Mouse (Mus musculus): Measurements from ENCODE around the gene Gm4756. TPM values are rescaled to one million over a fixed set of nuclear protein-coding genes. Genes with fewer than 3 reads are reported as not detected.
"Not testable (repeated sequence)": the region's sequence is repeated elsewhere in the genome, so short reads cannot be mapped to it uniquely, and the experiment has no call there.

The Gm4756 gene
- not detected for total RNA-seq (2021)
- long read RNA-seq, experiment 1: 0 reads
- long read RNA-seq, experiment 2: 0 reads

DNA sequence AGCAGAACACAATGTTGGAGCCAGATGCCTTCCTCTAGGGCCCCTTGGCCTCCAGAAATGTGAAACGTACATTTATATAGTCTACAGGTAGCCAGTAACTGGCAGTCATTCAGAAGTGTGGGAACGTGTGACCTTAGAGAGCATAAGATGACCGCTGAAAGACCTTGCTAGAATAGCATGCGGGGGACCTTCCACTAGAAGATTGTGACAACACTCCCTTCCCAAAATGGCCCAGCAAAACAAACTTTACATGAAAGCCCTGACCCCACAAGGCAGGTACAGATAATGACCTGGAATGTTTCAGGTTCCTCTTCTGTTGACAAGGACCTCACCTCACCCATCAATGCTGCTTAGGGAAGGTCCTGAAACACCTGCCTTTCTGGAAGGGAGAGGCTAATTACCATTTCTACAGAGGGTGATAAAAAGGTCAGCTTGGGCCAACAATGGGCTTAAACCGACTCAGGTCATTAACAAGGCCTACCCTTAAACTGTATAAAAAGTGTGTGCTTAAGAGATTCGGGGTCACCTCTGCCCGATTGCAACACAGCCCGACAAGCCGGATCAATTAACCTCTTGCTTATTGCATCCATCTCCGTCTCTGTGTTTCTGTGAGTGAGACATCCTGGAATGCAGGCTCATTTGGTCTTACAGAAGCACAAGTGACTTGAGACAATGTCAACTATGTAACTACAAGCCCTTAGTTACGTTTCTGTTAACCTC is at the start of gene Gm4756:
Gene Gm4756 (minus strand): TSS at position 51 of the 720 bp plus-strand sequence.
- no peak for DNase-seq (ENCODE audit: low spot score in 2 of 2)

DNA sequence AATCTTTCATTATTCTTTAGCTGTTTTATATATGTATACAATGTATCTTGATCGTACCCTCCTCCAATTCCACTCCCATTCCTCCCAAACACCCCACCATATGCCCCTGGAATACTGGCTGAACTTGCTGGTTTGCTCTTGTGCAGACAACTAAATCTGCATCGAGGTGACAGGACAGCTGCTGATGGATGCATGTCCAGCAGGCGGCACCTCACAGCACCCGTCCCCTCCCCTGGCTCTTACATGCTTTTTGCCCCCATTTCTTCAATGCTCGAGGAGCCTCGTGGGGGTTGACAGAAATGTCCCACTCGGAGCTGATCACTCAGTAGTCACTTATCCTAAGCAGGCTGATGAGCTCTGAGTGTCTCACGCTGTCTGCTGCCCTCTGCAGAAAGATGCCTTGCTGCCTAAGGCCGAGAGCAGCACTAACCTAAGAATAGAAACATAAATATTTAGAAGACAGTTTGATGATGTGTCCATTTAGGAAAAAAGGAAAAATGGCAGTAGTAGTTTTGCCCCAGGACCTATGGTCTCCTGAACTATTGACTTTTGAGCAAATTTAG is 45.5 kb upstream of the Gm4756 start:
- peak in 1 of 2 experiments; percentile 16 for DNase-seq (ENCODE audit: low spot score in 2 of 2)

DNA sequence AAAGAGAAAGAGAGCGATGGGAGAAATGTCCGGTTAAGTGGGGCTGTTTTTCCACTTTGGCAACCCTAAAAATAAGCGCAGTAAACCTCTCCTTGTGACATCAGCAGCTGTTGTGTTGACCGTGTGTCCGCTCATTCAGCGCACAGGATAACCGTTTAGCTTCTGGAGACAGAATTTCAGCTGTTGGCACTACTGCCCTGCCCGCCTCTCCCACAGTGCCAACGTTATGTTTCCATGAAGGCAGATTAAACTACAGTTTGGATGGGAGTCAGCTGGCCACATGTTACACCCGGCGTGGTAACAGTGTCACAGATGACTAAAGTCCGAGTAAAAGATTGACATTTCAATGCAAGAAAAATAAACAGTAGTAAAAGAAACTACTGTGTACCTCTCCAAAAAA is 45.0 kb upstream of the Gm4756 start:
- DNase-seq (ENCODE audit: low spot score in 2 of 2): peak in 1 of 2 experiments; percentile 33

DNA sequence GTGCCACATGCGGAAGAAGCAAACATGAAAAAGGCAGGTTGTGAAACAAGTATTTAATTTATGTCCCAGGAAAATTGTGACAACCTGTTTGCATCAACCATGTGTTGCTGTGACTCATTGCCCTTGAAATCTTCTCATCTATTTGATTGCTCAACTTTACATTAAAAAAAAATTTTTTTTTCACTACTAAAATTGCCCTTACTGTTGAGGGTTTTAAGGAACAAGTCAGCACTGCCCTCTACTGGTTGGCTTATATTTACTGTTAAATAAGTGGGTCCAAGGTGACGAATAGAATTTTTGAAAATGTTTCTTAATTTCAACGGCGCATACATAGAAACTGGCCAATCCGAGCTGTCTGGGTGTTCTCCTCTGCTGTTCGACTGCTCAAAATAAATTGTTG is 44.4 kb upstream of the Gm4756 start:
- DNase-seq (ENCODE audit: low spot score in 2 of 2): peak in 1 of 2 experiments; percentile 19

DNA sequence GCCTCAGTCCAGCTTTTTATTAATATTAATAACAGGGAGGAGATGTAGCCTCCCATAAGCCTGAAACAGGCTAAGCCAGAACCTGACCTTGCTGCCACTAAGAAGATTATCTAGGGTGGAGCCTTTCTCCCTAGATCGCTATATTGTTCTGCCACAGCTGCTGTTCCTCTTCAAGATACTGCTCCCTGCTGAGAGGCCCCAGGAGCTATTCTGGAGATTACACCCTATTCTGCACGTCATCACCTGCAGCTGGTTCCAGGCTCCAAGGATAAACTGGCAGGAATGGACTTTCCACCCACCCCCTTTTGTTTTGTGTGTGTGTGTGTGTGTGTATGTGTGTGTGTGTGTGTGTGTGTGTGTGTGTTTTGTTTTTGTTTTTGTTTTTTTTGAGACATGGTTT is 38.8 kb upstream of the Gm4756 start:
- not testable (repeated sequence) for DNase-seq (ENCODE audit: low spot score in 2 of 2)

DNA sequence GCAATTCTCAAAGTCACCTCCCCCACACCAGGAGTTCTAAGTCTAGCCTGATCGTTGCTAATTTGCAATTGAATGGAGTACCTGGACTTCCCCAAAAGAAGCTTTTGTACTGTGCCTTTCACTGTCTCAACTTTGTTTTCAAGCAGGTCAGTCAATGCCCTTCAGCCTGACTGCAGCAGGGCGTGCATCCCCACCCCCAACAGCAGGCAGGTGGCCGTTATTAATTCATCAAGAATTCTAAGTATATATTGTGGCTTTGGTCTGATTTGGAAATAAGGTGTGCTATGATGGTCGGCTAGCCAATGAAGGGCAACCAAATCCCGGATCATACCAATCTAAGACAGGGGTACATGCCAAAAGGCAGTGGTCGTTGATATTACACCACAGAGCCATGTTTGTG is 38.3 kb upstream of the Gm4756 start:
- not testable (repeated sequence) for DNase-seq (ENCODE audit: low spot score in 2 of 2)

DNA sequence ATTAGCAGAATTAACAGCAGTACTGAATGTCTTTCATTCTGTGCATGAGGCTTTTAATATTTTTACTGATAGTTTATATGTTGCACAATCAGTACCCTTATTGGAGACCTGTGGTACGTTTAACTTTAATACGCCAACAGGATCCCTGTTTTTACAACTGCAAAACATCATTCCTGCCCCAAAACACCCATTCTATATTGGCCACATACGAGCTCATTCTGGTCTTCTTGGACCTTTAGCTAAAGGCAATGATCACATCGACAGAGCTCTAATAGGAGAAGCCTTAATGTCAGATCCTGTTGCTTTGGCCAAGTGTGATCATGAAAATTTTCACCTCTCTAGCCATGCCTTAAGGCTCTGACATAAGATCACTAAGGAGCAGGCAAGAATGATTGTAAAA is 37.1 kb upstream of the Gm4756 start:
- DNase-seq (ENCODE audit: low spot score in 2 of 2): not testable (repeated sequence)

DNA sequence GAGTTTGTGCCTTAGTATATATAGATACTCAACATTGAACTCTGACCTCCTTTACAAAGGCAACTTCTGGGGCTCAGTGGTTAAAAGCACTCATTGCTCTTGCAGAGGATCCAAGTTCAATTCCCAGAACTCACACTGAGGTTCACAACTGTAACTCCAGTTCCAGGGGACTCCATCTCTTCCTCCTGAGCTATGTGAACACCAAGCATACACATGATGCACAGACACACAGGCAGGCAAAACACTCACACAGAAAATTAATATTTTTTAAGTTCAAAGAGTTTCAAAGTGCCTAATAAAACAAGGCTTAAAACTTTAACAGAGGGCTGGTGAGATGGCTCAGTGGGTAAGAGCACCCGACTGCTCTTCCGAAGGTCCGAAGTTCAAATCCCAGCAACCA is 34.2 kb upstream of the Gm4756 start:
- DNase-seq (ENCODE audit: low spot score in 2 of 2): no peak

DNA sequence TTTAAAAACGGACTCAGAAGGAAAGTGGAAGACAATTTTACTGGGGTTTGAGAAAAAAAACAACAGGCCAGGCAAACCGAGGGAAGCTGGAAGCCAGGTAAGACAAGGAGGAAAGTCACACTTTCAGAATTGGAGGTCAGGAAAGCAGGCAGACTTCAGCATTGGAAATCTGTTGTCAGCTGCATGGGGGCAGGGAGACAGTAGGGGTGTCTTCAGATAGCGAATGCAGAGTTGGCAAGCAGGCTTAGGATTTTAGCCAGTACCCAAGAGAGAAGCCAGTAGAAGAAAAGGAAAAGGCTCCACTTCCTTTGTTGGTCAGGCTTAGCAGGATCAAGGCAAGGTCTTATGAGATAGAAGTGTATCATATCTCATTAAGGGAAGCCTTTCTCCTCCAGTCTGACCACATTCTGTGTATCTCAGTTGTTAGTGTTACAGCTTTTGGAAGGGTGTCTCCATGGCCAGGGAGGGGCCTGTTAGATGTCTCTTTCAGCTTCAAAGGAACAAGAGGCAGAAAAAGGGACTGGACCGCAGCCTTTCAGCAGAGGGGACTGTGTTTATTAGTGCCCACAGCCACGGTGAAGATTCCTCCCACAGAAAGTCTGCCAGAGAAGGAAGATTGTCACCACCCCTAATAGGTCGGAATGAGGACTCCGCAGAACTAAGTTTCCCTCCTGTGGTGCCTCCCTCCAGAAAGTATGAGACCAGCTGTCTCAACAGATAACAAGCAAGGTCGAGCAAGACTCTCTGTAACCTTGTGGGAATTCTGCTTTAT is 33.2 kb upstream of the Gm4756 start:
- DNase-seq (ENCODE audit: low spot score in 2 of 2): no peak

DNA sequence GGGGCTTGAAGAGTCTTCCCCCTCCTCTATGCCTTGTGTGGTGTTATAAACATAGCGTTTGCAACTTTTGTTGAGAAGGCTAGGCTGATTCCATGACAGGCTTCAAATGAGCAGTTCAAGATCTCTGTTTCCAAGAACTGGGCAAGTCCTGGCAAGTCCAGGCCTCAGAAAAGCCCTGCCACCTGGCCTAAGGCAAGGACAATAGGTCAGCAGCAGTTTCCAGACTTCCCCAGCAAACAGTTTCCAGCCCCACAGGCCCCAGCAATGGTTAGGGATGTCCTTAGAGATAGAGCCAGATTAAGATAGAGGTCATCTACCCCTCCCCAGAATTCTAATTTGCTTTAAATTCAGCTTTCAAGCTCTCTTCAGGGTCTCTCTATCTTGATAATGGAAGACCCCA is 32.5 kb upstream of the Gm4756 start:
- no peak for DNase-seq (ENCODE audit: low spot score in 2 of 2)

DNA sequence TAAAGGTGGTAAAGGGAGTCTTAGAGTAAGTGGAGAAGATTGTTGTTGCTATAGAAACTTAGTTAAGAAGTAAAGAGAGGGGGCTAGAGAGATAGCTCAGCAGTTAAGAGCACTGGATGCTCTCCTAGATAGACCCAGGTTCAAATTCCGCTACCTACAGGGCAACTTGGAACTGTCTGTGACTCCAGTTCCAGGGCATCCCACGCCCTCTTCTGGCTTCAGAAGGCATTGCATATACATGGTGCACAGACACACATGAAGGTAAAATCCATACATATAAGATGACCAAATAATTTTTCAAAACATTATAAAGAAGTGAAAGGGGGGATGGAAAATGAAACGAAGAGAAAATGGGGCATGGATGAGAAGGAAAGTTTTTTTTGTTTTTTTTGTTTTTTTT is 30.2 kb upstream of the Gm4756 start:
- DNase-seq (ENCODE audit: low spot score in 2 of 2): no peak

DNA sequence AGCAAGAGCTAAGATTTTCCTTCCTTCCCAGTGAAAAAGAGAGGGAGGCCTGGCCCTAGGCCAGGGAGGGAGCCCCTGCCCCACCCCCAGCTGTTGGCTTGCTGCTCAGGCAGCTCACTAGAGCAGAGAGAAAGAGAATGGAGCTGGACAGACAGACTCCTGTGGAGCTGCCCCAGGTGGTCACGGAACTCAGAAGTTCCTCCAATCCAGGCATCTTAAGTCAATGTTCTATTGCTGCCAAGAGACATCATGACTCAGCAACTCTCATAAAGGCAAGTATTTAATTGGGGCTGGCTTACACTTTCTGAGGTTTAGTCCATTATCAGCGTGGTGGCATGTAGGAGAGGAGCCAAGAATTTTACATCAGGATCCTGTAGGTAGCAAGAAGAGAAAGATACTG is 25.4 kb upstream of the Gm4756 start:
- no peak for DNase-seq (ENCODE audit: low spot score in 2 of 2)

DNA sequence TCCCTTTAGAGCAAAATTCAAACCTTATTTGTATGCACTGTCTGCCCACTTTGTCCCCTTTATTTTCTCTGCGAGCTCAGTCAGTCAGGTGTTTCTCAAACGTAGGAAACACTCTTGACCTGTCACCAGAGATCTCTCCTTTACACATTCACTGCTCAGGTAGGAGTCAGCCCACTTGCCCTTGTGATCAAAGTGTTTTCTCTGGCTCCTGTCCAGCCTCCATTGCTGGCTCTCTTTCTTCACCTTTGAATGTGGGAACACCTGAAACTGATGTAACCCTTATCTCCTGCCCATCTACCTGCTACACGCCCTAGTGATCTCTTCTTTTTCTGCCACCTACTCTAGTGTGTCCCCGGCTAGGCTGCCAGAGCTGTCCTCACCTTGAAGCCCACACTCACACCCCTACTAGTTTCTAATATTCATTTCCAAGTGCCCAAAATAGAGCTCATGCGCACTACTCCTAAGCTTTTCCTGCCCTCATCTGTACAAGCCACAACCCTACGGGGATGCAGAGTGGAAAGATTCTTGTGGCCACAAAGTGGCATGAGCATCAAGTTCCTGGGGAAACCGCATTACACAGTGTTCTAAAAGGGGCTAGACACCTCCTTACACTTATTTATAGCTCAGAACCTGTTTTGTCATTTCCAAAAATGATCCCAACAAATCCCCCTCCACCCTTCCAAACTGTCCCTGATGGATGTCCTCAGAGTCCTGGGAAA is 24.8 kb upstream of the Gm4756 start:
- no peak for DNase-seq (ENCODE audit: low spot score in 2 of 2)

DNA sequence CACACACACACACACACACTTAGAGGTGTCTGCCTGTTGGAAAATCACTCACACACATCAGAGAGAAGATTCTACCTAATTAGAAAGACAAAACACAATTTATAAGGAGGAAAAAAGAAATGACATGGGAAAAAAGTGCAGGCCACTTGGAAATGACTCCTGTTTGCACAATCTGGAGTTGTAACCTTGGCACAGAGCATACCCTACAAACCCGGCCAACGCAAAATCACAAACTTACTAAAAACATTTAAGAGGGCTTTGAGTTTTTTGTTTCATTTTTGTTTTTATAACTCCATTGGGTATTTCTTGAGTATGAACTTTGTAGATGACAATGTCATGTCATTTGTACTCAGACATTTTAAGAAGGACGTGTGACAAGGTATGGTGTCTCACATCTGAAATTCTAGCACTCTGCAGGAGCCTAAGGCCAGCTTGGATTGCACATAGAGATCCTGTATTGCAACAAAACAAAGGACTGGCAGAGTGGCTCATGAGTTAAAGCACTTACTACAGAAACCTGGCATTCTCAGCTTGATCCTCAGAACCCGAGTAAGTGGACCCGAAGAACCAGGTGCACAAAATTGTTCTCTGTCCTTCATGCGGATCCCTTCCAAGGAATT is 22.2 kb upstream of the Gm4756 start:
- no peak for DNase-seq (ENCODE audit: low spot score in 2 of 2)

DNA sequence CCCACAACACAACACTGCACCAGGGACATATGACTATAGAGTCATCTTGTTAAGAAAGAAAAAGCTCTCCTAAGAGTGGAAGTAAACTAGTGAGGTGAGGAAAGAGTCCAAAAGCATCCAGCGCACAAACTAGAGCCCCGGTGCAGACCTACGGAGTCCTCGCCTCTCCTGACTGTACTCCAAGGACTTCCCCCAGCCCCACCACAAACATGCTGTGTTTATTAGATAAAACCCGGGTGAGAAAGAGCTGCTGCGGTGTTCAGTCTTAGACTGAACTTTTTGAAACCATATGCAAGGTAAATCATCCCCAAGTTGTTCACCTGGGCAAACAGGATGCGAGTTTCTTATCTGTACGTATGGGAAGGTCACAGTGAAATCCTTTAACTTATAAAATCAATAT is 21.5 kb upstream of the Gm4756 start:
- no peak for DNase-seq (ENCODE audit: low spot score in 2 of 2)

DNA sequence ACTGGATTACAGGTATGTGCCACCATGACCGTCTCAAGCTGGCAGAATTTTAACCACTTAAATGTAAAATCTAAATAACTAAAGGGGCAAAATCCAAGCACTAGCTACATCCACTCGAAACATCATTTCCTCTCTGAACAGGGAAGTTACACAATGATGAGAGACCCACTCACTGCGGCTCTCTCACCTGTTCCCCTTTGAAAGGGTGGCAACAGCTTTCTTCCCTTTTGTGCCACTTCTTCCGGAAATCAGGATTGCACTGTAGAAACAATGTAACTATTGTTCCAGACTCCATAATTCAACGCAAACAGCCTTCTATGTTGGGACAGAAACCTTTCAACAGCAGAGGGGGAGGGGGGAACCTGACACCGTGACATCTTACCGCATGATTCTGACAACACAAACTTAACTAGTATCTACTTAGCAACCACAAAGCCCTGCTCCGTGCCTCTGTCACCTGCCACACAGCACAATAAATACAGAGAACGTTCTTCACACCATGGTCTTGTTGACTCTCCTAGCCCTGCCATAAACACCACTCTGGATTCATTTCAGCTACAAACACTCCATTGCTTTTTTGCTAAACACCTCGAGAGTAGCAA is 18.5 kb upstream of the Gm4756 start:
- no peak for DNase-seq (ENCODE audit: low spot score in 2 of 2)

DNA sequence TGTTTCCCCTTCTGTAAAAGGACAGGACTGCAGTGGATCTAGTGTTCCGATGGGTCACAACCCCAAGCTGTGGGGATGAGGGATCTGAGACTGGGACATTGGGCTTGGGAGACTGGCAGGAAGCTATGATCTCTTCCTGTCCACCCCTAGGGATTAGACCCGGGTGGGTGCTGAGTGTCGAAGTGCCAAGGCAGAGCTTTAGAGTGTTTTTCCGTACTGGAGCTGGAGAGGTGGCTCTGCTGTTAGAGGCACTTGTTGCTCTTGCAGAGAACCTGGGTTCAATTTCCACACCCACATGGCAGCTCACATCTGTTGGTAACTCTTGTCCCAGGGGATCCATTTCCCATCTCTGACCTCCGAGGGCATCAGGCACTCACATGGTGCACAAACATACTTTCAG is 16.6 kb upstream of the Gm4756 start:
- no peak for DNase-seq (ENCODE audit: low spot score in 2 of 2)

DNA sequence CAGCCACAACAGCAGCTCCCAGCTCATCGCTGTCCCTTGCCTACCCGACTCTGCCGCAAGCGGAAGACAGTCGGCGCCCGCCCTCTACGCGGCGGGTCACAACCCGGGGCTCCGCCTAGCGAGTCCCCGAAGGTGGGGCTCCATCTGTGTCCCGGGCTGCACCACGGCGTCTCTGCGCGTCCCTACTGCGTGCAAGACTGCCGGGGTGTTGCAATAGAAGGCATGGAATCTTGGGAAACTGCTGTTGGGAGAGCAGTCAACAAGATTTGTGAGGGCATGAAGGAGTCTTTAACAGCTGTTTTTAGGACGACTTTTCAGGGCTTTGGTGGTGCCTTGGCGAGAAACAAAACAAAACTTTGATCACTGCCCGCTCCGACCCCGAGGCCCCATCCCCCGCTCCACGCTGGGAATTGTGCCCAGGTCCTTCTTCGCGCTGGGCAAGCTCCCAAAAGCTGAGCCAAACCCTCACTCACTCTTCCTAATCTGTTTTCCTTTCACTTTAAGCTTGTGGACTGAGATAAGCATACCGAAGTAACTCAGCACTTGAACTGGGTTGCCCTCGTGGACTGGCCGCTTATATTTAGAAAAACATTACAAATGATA is 15.4 kb upstream of the Gm4756 start, which contains the start of gene Dhrs7:
Gene Dhrs7 (minus strand): TSS at position 175 of the 603 bp plus-strand sequence.
- DNase-seq (ENCODE audit: low spot score in 2 of 2): peak; percentile 85 to 91

DNA sequence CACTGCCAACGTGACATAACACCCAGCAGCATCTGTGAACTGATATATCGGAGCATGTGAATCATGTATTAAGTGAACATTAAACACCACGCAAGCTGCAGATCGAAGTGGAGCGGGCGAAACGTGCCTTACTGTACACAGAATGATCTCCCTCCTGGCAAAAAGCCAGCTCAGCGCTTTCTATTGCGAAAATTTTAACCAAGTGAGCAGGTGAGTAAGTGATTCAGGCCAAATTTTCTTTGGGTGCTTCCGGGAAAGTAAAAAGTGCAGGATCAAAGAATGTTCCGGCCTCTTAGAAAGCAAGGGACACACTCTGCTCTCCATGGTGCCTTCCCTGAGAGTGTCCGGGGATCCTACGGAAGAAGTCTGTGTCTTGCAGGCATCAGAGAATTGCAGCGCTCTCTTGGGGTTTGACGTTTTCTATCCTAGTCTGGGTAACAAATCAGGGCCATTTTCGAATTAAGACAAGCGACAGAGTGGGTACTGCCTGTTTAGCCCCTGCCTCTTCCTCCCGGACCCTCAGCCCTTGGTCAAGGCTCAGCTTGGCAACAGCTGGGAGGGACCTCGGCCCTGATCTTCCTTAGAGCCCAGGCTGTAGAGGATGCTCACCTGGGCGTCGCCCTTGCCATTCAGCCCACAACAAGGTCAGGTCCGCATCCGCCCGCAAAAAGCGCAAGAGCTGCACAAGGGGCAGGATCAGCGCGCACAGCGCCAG is 14.7 kb upstream of the Gm4756 start:
- DNase-seq (ENCODE audit: low spot score in 2 of 2): peak in 1 of 2 experiments; percentile 32

DNA sequence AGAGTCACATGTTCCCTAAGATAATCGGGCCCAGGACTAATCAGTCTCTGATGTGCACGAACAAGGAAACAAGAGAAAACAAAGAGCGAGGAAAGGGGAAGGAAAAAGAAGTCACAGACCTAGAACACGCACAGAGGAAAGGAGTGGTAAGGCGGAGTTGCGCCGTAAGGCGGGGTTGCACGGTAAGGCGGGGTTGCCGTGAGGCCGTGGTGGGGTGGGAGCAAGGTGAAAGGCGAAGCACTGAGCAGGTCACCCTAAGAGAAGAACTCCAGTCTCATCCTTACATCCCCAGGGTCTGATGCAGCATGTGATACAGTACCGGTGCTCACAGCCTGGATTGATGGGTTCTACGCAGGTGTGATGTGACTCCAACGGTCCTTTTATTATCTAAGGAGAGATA is 6.3 kb upstream of the Gm4756 start:
- no peak for DNase-seq (ENCODE audit: low spot score in 2 of 2)
